Mouse (Mus musculus) limb, embryonic 14.5 days (tissue): ENCODE results near the gene Cbarp. TPM values are rescaled to one million over a fixed set of nuclear protein-coding genes. Genes with fewer than 3 reads are reported as not detected.
A peak's percentile ranks its signal among the peaks of the same experiment; 100 is the strongest.

Experiments used
- ATAC-seq: fragments of 200-750 bp; cut with Nextera tagmentation; 2 replicates; pipeline ENCODE4 v1.8.0; 2017; ENCODE audit warnings: low read depth, moderate number of reproducible peaks, moderate TSS enrichment; ENCODE audit not compliant: low FRiP score
- DNase-seq: peaks from one replicate; pipeline ENCODE4 v3.0.0-alpha.2; 2015; ENCODE audit warnings: low spot score
- H3K27ac ChIP-seq: fragments of 300-500 bp; sonication (generic); replicated peaks from 2 replicates; pipeline ENCODE4 v1.5.1; 2014; ENCODE audit warnings: low read depth, mild to moderate bottlenecking, low read length, moderate library complexity, mixed read lengths
- H3K27me3 ChIP-seq: fragments of 300-500 bp; sonication (generic); 2 replicates; pipeline ENCODE4 v1.6.1; 2014; ENCODE audit warnings: low read length, mixed read lengths; ENCODE audit not compliant: control insufficient read depth, insufficient read depth
- H3K36me3 ChIP-seq: fragments of 300-500 bp; sonication (generic); 2 replicates; pipeline ENCODE4 v1.6.1; 2014; ENCODE audit warnings: mild to moderate bottlenecking, low read length, moderate library complexity, mixed read lengths; ENCODE audit not compliant: control insufficient read depth, insufficient read depth
- H3K4me1 ChIP-seq: fragments of 300-500 bp; sonication (generic); 2 replicates; pipeline ENCODE4 v1.6.1; 2014; ENCODE audit warnings: antibody characterized with exemption, low read length, mixed read lengths; ENCODE audit not compliant: control insufficient read depth, insufficient read depth
- H3K4me2 ChIP-seq: fragments of 300-500 bp; sonication (generic); replicated peaks from 2 replicates; pipeline ENCODE4 v1.6.1; 2014; ENCODE audit warnings: low read depth, mild to moderate bottlenecking, low read length, moderate library complexity; ENCODE audit not compliant: severe bottlenecking
- H3K4me3 ChIP-seq: fragments of 300-500 bp; sonication (generic); replicated peaks from 2 replicates; pipeline ENCODE4 v1.5.1; 2014; ENCODE audit warnings: low read length
- H3K9ac ChIP-seq: fragments of 300-500 bp; sonication (generic); 2 replicates; pipeline ENCODE4 v1.6.1; 2014; ENCODE audit warnings: mild to moderate bottlenecking, low read depth, low read length, moderate library complexity; ENCODE audit not compliant: severe bottlenecking
- H3K9me3 ChIP-seq: fragments of 300-500 bp; sonication (generic); 2 replicates; pipeline ENCODE4 v1.6.1; 2016; ENCODE audit warnings: low read length; ENCODE audit not compliant: control insufficient read depth
- POLR2A ChIP-seq: fragments of 200-500 bp; IDR thresholded peaks from 2 replicates; pipeline ENCODE4 v1.8.0; 2012; ENCODE audit warnings: inconsistent platforms, mild to moderate bottlenecking, moderate library complexity, borderline replicate concordance; ENCODE audit not compliant: insufficient read depth, insufficient read length; ENCODE audit errors: extremely low read depth
- WGBS: fragments of 180-500 bp; shearing (Covaris S2); extraction: QIAGEN DNeasy Blood & Tissue Kit; methylation state at CpG from one replicate; pipeline ENCODE4 v1.1.7; 2014; 5-methylcytosine and 5-hydroxymethylcytosine counted together
- polyA plus RNA-seq, 2 experiments: library from polyadenylated mRNA; depleted of rRNA in 1 of 2; stranded (reverse) in 1 of 2; unstranded in 1 of 2; fragments of >200 nt; fragmentation: Nextera tagmentation in 1 of 2; extraction: Ambion mirVana in 1 of 2; gene quantifications; 2 replicates each; pipeline versions ENCODE4 v1.2.1 to v1.2.3; 2012 to 2014

Gene Cbarp
- polyA plus RNA-seq, 2 experiments = 9.3 to 28.9 TPM

- Histone ChIP-seq H3K4me1 (peaks cover 45% of the 10 kb centered on the region), H3K36me3 (peaks cover 75% of the 10 kb centered on the region), H3K9me3 (no peaks in the 10 kb centered on the region), H3K27ac (0 out of 2 replicates have a peak overlapping the region, but pooled peaks have one; percentile 26), H3K9ac (no peak overlapping the region), H3K4me2 (no peak overlapping the region), H3K4me3 (no peak overlapping the region), H3K27me3 (no peaks in the 10 kb centered on the region)
- ATAC-seq (no peak), DNase-seq (no peak)
- TF ChIP-seq POLR2A = no peak
- 38% methylated on average over 1 of the region's 1 CpGs for WGBS
Observed at GRCm38 (mm10) chr10:80155277-80155676, 14.6 kb upstream of the Cbarp start.

DNA sequence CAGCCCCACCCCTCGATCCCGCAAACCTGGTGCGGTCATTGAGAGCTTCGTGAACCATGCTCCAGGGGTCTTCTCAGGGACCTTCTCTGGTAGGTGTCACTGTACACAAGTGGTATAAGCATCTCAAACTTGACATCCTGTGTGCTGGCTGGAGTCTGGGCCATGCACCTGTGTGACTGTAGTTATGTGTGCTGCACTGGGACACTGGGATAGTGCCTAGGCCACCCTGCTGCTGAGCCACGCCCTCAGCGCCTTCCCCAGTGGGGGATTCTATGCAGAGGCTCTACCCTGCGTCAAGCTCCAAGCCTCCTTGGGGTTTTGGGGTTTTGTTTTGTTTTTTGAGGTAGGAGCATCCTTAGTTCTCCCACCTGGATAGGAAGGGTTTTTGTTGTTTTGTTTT, 13.7 kb upstream of the Cbarp start:
- DNase-seq (no peak), ATAC-seq (no peak)
- no peaks in the 10 kb centered on the region for H3K27me3 ChIP-seq
- no peak for TF ChIP-seq POLR2A
- WGBS = 80% methylated on average over 7 of the region's 7 CpGs
- H3K36me3 ChIP-seq = peaks cover 80% of the 10 kb centered on the region
- peaks cover 41% of the 10 kb centered on the region for H3K4me1 ChIP-seq
- H3K9ac ChIP-seq = no peak overlapping the region
- no peak overlapping the region for H3K4me3 ChIP-seq
- no peak overlapping the region for H3K4me2 ChIP-seq
- H3K27ac ChIP-seq = no peak overlapping the region
- H3K9me3 ChIP-seq = no peaks in the 10 kb centered on the region

GRCm38 (mm10) chr10:80153713-80154112, 13.1 kb upstream of the Cbarp start:
- TF ChIP-seq POLR2A = no peak
- H3K36me3 ChIP-seq = peaks cover 80% of the 10 kb centered on the region
- peak overlapping the region; percentile 3; the same call in 1 of the 2 replicates for H3K4me2 ChIP-seq

DNA sequence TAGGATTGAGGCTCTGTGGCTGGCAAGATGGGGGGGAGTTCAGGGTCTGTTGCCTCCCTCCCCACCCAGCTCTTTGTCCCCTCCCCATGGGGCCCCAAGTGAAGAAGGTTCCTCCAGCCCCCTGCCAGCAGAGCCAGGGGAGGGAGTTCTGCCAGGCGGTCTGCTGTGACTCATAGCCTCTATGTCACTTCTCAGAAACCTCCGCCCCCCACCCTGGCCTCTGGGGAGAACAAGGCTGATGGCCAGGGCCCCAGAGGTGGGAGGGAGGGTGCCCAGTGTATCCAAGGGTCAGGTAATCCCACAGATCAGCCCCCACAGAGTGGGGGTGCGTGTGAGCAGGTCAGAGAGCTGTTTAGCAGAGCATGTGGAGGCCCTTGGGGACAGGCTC, 12.2 kb upstream of the Cbarp start:
- Histone ChIP-seq H3K4me2 (peak overlapping the region; percentile 93), H3K9me3 (no peaks in the 10 kb centered on the region), H3K36me3 (peaks cover 79% of the 10 kb centered on the region), H3K27me3 (no peaks in the 10 kb centered on the region), H3K4me3 (peak overlapping the region; percentile 99), H3K9ac (peak overlapping the region; percentile 98), H3K4me1 (peaks cover 31% of the 10 kb centered on the region), H3K27ac (peak overlapping the region; percentile 96)
- TF ChIP-seq POLR2A = no peak
- ATAC-seq (no peak), DNase-seq (no peak)
- WGBS = 28% methylated on average over 2 of the region's 3 CpGs

More at GRCm38 (mm10) chr10:80153713-80154112, 13.1 kb upstream of the Cbarp start:
- H3K4me1 ChIP-seq = peaks cover 35% of the 10 kb centered on the region
- no peaks in the 10 kb centered on the region for H3K9me3 ChIP-seq
- ATAC-seq = no peak
- H3K27me3 ChIP-seq = no peaks in the 10 kb centered on the region
- WGBS = 84% methylated on average over 19 of the region's 19 CpGs
- no peak overlapping the region for H3K27ac ChIP-seq
- no peak overlapping the region for H3K9ac ChIP-seq
- DNase-seq = no peak
- H3K4me3 ChIP-seq = 0 out of 2 replicates have a peak overlapping the region, but pooled peaks have one; percentile 5

DNA sequence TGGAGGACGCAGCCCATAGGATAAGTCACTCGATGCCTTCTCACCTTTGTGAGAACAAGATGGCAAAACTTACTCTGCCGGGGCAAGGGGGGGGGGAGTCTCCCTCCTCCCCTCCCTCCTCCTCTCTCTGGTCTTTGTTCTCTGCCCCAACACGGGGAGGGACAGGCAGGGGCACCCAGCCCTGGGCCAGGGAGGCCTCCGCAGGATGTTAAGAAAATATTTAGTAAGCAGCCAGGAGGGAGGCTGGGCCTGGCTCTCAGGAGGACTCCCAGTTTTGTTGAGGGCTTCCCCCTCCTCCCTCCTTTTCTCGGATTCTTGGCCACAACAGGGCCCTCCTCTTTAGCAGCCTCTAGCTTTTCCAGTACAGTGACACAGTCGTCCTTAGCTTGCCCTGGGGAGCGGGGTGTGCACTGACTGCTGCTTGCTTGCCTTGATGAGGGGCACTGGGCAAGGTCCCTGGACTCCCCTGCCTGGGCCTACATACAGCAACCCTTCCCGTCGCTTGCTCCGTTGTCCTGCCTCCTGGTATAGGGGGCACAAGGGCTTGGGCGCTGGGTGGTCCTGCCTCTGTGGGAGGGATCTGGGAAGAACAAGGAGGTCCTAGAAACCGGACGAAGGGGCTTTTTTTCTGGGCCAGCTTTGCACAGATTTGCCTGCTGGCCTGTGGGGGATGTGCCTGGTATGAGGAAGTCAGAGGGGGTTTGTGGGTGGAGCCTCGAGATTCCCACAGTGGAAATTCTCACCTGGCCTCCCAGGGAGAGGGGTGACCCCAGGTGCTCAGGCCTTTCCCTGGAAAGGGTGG, 11.6 kb upstream of the Cbarp start:
- Histone ChIP-seq H3K36me3 (peaks cover 73% of the 10 kb centered on the region), H3K27me3 (no peaks in the 10 kb centered on the region), H3K9me3 (no peaks in the 10 kb centered on the region), H3K4me2 (peak overlapping the region; percentile 93), H3K4me1 (peaks cover 31% of the 10 kb centered on the region), H3K4me3 (peak overlapping the region; percentile 99), H3K27ac (peak overlapping the region; percentile 96), H3K9ac (peak overlapping the region; percentile 98)
- DNase-seq (no peak), ATAC-seq (no peak)
- 5% methylated on average over 15 of the region's 15 CpGs for WGBS
- TF ChIP-seq POLR2A = no peak
